Mouse (Mus musculus): ENCODE data around the gene Enah. TPM values are rescaled to one million over a fixed set of nuclear protein-coding genes. Genes with fewer than 3 reads are reported as not detected.

Enah gene
- polyA plus RNA-seq, 1 experiment = 7.2 TPM

DNA sequence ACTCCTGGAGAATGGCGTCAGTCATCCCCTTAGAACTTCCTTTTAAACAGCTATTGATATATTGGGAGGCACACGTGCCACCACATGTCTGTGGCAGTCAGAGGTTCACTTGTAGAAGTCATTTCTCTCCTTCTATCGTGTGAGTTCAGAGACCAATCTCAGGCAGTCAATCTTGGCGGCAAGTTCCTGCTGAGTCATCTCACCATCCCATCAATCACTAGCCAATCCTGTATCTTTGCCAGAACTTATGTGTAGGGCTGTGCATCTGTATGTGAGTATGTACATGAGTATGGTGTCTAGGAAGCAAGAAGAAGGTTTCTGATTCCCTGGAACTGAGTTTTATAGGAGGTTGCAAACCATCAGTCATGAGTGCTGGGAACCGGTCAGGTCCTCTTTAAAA is 40.0 kb upstream of the Enah start:
- TF ChIP-seq POLR2A (IDR thresholded peaks at IDR 0.05; ENCODE audit: control insufficient read depth, extremely low read depth, insufficient read depth, low read length, poor library complexity) (no peak), CTCF (IDR thresholded peaks at IDR 0.05; ENCODE audit: borderline replicate concordance, control insufficient read depth, extremely low read depth, insufficient read depth, low read length, poor library complexity) (no peak)
- Histone ChIP-seq H3K27ac (ENCODE audit: control insufficient read depth, insufficient read depth, low read length) (no peak overlapping the region), H3K36me3 (ENCODE audit: control insufficient read depth, insufficient read depth, low read length) (no peaks in the 10 kb centered on the region), H3K4me3 (ENCODE audit: control insufficient read depth, insufficient read depth, low read length) (no peak overlapping the region), H3K4me1 (replicated peaks; ENCODE audit: control insufficient read depth, insufficient read depth, low read length) (peaks cover 7% of the 10 kb centered on the region), H3K27me3 (ENCODE audit: control insufficient read depth, insufficient read depth, low read length) (no peaks in the 10 kb centered on the region)
- WGBS = 47% methylated on average over 5 of the region's 5 CpGs
- DNase-seq = no peak

DNA sequence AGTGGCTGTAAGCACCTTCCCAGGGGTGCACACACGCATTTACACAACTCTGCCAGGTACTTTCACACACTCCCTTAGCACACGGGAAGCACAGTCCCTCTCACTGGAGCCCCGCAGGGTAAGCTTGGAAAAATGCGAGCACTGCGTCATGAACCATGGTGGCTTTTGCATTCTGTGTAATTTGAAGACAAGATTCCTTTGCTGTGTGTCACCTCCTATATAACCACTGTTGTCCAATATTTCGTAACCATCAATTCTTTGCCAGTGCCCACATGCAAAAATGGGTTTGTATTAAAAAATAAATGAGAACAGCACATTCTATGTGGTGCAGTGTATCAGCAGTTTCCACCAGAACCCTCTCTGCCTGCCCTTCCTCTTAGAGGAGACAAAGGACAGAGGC is 38.2 kb upstream of the Enah start:
- Histone ChIP-seq H3K36me3 (ENCODE audit: control insufficient read depth, insufficient read depth, low read length) (no peaks in the 10 kb centered on the region), H3K4me3 (ENCODE audit: control insufficient read depth, insufficient read depth, low read length) (no peak overlapping the region), H3K4me1 (replicated peaks; ENCODE audit: control insufficient read depth, insufficient read depth, low read length) (no peaks in the 10 kb centered on the region), H3K27me3 (ENCODE audit: control insufficient read depth, insufficient read depth, low read length) (no peaks in the 10 kb centered on the region), H3K27ac (ENCODE audit: control insufficient read depth, insufficient read depth, low read length) (no peak overlapping the region)
- 91% methylated on average over 6 of the region's 6 CpGs for WGBS
- DNase-seq = no peak
- no peak for TF ChIP-seq CTCF (IDR thresholded peaks at IDR 0.05; ENCODE audit: borderline replicate concordance, control insufficient read depth, extremely low read depth, insufficient read depth, low read length, poor library complexity)
- TF ChIP-seq POLR2A (IDR thresholded peaks at IDR 0.05; ENCODE audit: control insufficient read depth, extremely low read depth, insufficient read depth, low read length, poor library complexity) = no peak

DNA sequence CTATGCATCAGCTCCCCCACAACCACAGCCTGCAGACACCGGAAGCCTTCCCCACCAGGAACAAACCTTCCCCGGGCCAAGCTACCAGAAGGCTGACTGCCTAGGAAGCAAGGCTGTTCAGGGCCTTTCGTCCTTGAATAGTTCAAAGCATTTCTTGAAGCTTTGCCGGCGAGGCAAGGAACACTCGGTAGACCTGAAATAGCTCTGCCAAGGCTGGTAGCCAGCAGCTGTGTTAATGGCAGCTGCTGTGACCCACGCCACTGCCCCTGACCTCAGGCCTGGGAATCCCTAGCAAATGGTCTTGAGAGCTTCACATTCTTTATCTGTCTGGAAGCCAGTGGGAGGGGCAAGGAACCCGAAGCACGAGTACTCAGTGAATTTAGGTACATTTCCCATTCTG is 35.3 kb upstream of the Enah start:
- TF ChIP-seq CTCF (IDR thresholded peaks at IDR 0.05; ENCODE audit: borderline replicate concordance, control insufficient read depth, extremely low read depth, insufficient read depth, low read length, poor library complexity) (no peak), POLR2A (IDR thresholded peaks at IDR 0.05; ENCODE audit: control insufficient read depth, extremely low read depth, insufficient read depth, low read length, poor library complexity) (no peak)
- WGBS = 76% methylated on average over 9 of the region's 9 CpGs
- H3K36me3 ChIP-seq (ENCODE audit: control insufficient read depth, insufficient read depth, low read length) = no peaks in the 10 kb centered on the region
- no peak overlapping the region for H3K27ac ChIP-seq (ENCODE audit: control insufficient read depth, insufficient read depth, low read length)
- DNase-seq = no peak
- H3K4me3 ChIP-seq (ENCODE audit: control insufficient read depth, insufficient read depth, low read length) = no peak overlapping the region
- H3K27me3 ChIP-seq (ENCODE audit: control insufficient read depth, insufficient read depth, low read length) = no peaks in the 10 kb centered on the region
- H3K4me1 ChIP-seq (replicated peaks; ENCODE audit: control insufficient read depth, insufficient read depth, low read length) = no peaks in the 10 kb centered on the region

DNA sequence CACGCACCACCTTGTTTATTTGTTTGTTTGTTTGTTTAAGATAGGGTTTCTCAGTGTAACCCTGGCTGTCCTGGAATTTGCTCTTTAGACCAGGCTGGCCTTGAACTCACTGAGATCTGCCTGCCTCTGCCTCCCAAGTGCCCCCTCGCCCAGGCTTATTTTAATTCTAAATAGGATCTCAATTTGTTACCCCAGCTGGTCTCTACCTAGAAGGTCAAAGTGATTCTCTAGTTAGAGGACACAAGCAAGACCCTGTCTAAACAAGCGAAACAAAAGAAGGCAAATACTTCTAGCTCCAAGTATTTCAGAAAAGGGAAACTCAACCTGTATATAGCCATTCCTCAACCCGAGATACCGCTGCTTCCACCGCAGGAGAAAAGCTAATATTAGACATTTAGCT is 34.9 kb upstream of the Enah start:
- Histone ChIP-seq H3K4me1 (replicated peaks; ENCODE audit: control insufficient read depth, insufficient read depth, low read length) (no peaks in the 10 kb centered on the region), H3K27me3 (ENCODE audit: control insufficient read depth, insufficient read depth, low read length) (no peaks in the 10 kb centered on the region), H3K4me3 (ENCODE audit: control insufficient read depth, insufficient read depth, low read length) (no peak overlapping the region), H3K36me3 (ENCODE audit: control insufficient read depth, insufficient read depth, low read length) (no peaks in the 10 kb centered on the region), H3K27ac (ENCODE audit: control insufficient read depth, insufficient read depth, low read length) (no peak overlapping the region)
- 91% methylated on average over 6 of the region's 6 CpGs for WGBS
- DNase-seq = no peak
- TF ChIP-seq POLR2A (IDR thresholded peaks at IDR 0.05; ENCODE audit: control insufficient read depth, extremely low read depth, insufficient read depth, low read length, poor library complexity) (no peak), CTCF (IDR thresholded peaks at IDR 0.05; ENCODE audit: borderline replicate concordance, control insufficient read depth, extremely low read depth, insufficient read depth, low read length, poor library complexity) (no peak)

DNA sequence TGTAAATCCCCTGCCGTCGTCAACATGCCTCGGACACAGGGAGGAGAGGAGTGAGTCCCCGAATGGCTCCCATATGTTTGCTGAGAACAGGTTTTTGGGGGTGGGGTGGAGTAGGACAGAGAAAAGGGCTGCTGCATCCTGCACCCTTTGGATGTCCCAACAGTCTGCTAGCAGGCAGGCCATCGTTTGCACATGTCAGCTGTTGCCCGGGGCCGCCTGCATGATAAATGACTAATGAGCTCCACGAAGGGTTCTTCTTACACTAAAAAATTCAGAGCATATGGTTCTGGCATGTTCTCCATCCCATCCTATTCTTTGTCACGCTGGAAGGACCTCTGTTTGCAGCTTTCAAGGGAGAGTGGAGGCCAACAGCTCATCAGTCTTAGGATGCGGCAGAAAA is 33.2 kb upstream of the Enah start:
- no peaks in the 10 kb centered on the region for H3K36me3 ChIP-seq (ENCODE audit: control insufficient read depth, insufficient read depth, low read length)
- WGBS = 92% methylated on average over 10 of the region's 10 CpGs
- no peak overlapping the region for H3K27ac ChIP-seq (ENCODE audit: control insufficient read depth, insufficient read depth, low read length)
- no peak for TF ChIP-seq POLR2A (IDR thresholded peaks at IDR 0.05; ENCODE audit: control insufficient read depth, extremely low read depth, insufficient read depth, low read length, poor library complexity)
- TF ChIP-seq CTCF (IDR thresholded peaks at IDR 0.05; ENCODE audit: borderline replicate concordance, control insufficient read depth, extremely low read depth, insufficient read depth, low read length, poor library complexity) = no peak
- DNase-seq = no peak
- H3K4me3 ChIP-seq (ENCODE audit: control insufficient read depth, insufficient read depth, low read length) = no peak overlapping the region
- H3K4me1 ChIP-seq (replicated peaks; ENCODE audit: control insufficient read depth, insufficient read depth, low read length) = no peaks in the 10 kb centered on the region
- H3K27me3 ChIP-seq (ENCODE audit: control insufficient read depth, insufficient read depth, low read length) = no peaks in the 10 kb centered on the region

DNA sequence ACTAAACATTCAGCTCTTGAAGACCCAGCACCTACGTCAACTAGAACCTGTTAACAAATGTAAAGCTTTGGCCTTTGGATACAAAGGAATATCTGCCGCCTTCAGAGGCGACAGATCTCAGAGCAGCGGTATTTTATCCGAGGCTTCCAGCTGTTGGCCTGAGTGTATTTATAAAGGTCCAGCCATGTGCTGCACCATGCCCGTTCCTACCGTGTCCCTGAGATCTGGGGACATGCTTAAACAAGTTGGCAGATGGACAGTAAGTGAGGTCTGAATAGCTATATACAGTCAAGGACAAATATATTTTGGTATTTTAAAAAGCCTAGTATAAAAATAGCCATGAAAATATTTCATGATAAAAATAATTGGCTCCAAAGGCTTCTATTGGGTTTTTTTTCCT is 32.6 kb upstream of the Enah start:
- no peak overlapping the region for H3K4me3 ChIP-seq (ENCODE audit: control insufficient read depth, insufficient read depth, low read length)
- DNase-seq = no peak
- no peak for TF ChIP-seq POLR2A (IDR thresholded peaks at IDR 0.05; ENCODE audit: control insufficient read depth, extremely low read depth, insufficient read depth, low read length, poor library complexity)
- no peak for TF ChIP-seq CTCF (IDR thresholded peaks at IDR 0.05; ENCODE audit: borderline replicate concordance, control insufficient read depth, extremely low read depth, insufficient read depth, low read length, poor library complexity)
- 95% methylated on average over 7 of the region's 7 CpGs for WGBS
- H3K36me3 ChIP-seq (ENCODE audit: control insufficient read depth, insufficient read depth, low read length) = no peaks in the 10 kb centered on the region
- no peak overlapping the region for H3K27ac ChIP-seq (ENCODE audit: control insufficient read depth, insufficient read depth, low read length)
- H3K27me3 ChIP-seq (ENCODE audit: control insufficient read depth, insufficient read depth, low read length) = no peaks in the 10 kb centered on the region
- H3K4me1 ChIP-seq (replicated peaks; ENCODE audit: control insufficient read depth, insufficient read depth, low read length) = no peaks in the 10 kb centered on the region

DNA sequence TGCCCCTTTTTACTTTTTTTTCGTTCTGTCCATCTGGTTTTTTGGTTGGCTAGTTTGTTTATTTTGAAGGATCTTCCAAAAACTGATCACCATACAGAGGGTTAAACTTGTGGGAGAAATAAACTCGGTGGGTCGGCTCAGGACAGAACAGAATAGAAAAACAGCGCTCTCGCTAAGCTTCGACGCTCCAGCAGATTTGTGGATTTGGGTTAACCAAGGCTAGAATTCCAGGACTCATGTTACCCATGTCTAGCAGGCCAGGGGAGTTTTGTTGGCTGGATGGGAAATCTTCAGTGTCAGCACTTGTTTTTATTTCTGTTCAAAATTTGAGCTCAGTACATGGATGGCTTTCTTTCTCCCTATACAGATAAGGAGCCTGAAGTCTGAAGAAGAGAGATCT is 30.0 kb upstream of the Enah start:
- TF ChIP-seq POLR2A (IDR thresholded peaks at IDR 0.05; ENCODE audit: control insufficient read depth, extremely low read depth, insufficient read depth, low read length, poor library complexity) (no peak), CTCF (IDR thresholded peaks at IDR 0.05; ENCODE audit: borderline replicate concordance, control insufficient read depth, extremely low read depth, insufficient read depth, low read length, poor library complexity) (no peak)
- no peak for DNase-seq
- H3K4me1 ChIP-seq (replicated peaks; ENCODE audit: control insufficient read depth, insufficient read depth, low read length) = no peaks in the 10 kb centered on the region
- no peaks in the 10 kb centered on the region for H3K36me3 ChIP-seq (ENCODE audit: control insufficient read depth, insufficient read depth, low read length)
- no peak overlapping the region for H3K4me3 ChIP-seq (ENCODE audit: control insufficient read depth, insufficient read depth, low read length)
- no peak overlapping the region for H3K27ac ChIP-seq (ENCODE audit: control insufficient read depth, insufficient read depth, low read length)
- 95% methylated on average over 7 of the region's 7 CpGs for WGBS
- no peaks in the 10 kb centered on the region for H3K27me3 ChIP-seq (ENCODE audit: control insufficient read depth, insufficient read depth, low read length)

Data from thymus, adult 2 months (tissue).